Comparison of ENCODE assay signal across 9 mouse cellular contexts in genomic region chr12:79796823-79797821, GRCm38 (mm10).
DNase-seq lines count a peak whose midpoint lies in the region; ATAC-seq and TF ChIP-seq lines count a peak whose summit lies in the region.
"Had no signal": no experiment of that assay in that cellular context is flagged by ENCODE, and none has a peak within 500 bp of the region (broad histone marks: within the 10 kb centered on the region; RNA-seq: fewer than 3 reads in every experiment).

No protein-coding gene starts in this region.

- no peak overlapping the region for H3K9ac ChIP-seq in limb, embryonic 12.5 days (replicated peaks)
- H3K9ac ChIP-seq: forebrain, embryonic 15.5 days had no signal

- 85% methylated on average over 18 of the region's 18 CpGs for WGBS in limb, embryonic 12.5 days

- no peak overlapping the region for H3K4me3 ChIP-seq in bone marrow macrophage, adult 2 months (ENCODE audit: insufficient read depth, low read length)
- no peak overlapping the region for H3K4me3 ChIP-seq in limb, embryonic 12.5 days (replicated peaks)
- H3K4me3 ChIP-seq: forebrain, embryonic 15.5 days had no signal

- H3K36me3 ChIP-seq in limb, embryonic 12.5 days = no peaks in the 10 kb centered on the region
- H3K36me3 ChIP-seq: forebrain, embryonic 15.5 days had no signal

- no peak for TF ChIP-seq CTCF in bone marrow macrophage, adult 2 months (IDR thresholded peaks at IDR 0.05; ENCODE audit: low read depth, low read length)

- peaks cover 17% of the 10 kb centered on the region for H3K4me1 ChIP-seq in bone marrow macrophage, adult 2 months (ENCODE audit: control insufficient read depth, insufficient read depth, low read length)
- peaks cover 5% of the 10 kb centered on the region; the same call in 1 of the 2 replicates for H3K4me1 ChIP-seq in limb, embryonic 12.5 days (replicated peaks)
- H3K4me1 ChIP-seq: forebrain, embryonic 15.5 days had no signal

- no peak for TF ChIP-seq POLR2A in bone marrow macrophage, adult 2 months (IDR thresholded peaks at IDR 0.05; ENCODE audit: borderline replicate concordance, low read depth, low read length)

- H3K4me2 ChIP-seq in limb, embryonic 12.5 days = no peak overlapping the region
- H3K4me2 ChIP-seq: forebrain, embryonic 15.5 days; midbrain, embryonic 11.5 days had no signal

- DNase-seq in layer of hippocampus, adult 11-12 months (ENCODE audit: low spot score) = peak; percentile 21
- no peak for DNase-seq in layer of hippocampus, postnatal 25 days (ENCODE audit: extremely low spot score in 1 of 2, low spot score in 1 of 2)
- DNase-seq in ovary, postnatal 10 days (ENCODE audit: low spot score) = no peak
- no peak for DNase-seq in thymus, postnatal 10 days (ENCODE audit: low spot score in 2 of 2)

- no peaks in the 10 kb centered on the region for H3K9me3 ChIP-seq in limb, embryonic 12.5 days
- H3K9me3 ChIP-seq: forebrain, embryonic 15.5 days had no signal

- no peaks in the 10 kb centered on the region for H3K27me3 ChIP-seq in limb, embryonic 12.5 days
- H3K27me3 ChIP-seq: forebrain, embryonic 15.5 days had no signal

- peak overlapping the region; percentile 39 for H3K27ac ChIP-seq in bone marrow macrophage, adult 2 months (ENCODE audit: insufficient read depth, low read depth, low read length)
- H3K27ac ChIP-seq in limb, embryonic 12.5 days = 0 out of 2 replicates have a peak overlapping the region, but pooled peaks have one; percentile 18
- H3K27ac ChIP-seq: forebrain, embryonic 15.5 days had no signal

- ATAC-seq in erythroid progenitor cell, adult 5-6 weeks (replicated peaks; ENCODE audit: low FRiP score, poor library complexity, severe bottlenecking) = 0 out of 2 replicates have a peak, but pooled peaks have one; percentile 27
- ATAC-seq in limb, embryonic 12.5 days (ENCODE audit: insufficient number of reproducible peaks, insufficient read depth, low FRiP score, low TSS enrichment, low read depth) = no peak
- ATAC-seq: forebrain, embryonic 15.5 days had no signal
